Mouse (Mus musculus) hindbrain, embryonic 14.5 days (tissue): ENCODE data around the gene Catsperd. TPM values are rescaled to one million over a fixed set of nuclear protein-coding genes. Genes with fewer than 3 reads are reported as not detected.
"Not testable (repeated sequence)": the region's sequence is repeated elsewhere in the genome, so short reads cannot be mapped to it uniquely, and the experiment has no call there.

Experiments
- ATAC-seq: fragments of 200-750 bp; cut with Nextera tagmentation; 2 replicates; pipeline ENCODE4 v1.8.0; 2017; ENCODE audit warnings: moderate number of reproducible peaks, mild to moderate bottlenecking, moderate TSS enrichment, moderate library complexity; ENCODE audit not compliant: low FRiP score
- DNase-seq: peaks from one replicate; pipeline ENCODE4 v3.0.0-alpha.2; 2015; ENCODE audit warnings: low spot score
- H3K27ac ChIP-seq: fragments of 300-500 bp; sonication (generic); 2 replicates; pipeline ENCODE4 v1.5.1; 2014; ENCODE audit warnings: mild to moderate bottlenecking, moderate library complexity
- H3K27me3 ChIP-seq: fragments of 300-500 bp; sonication (generic); 2 replicates; pipeline ENCODE4 v1.6.1; 2014; ENCODE audit warnings: mild to moderate bottlenecking, low read length, mixed read lengths; ENCODE audit not compliant: control insufficient read depth, insufficient read depth
- H3K36me3 ChIP-seq: fragments of 300-500 bp; sonication (generic); replicated peaks from 2 replicates; pipeline ENCODE4 v1.6.1; 2014; ENCODE audit not compliant: control insufficient read depth, insufficient read depth
- H3K4me1 ChIP-seq: fragments of 300-500 bp; sonication (generic); replicated peaks from 2 replicates; pipeline ENCODE4 v1.6.1; 2014; ENCODE audit warnings: antibody characterized with exemption, low read length, mixed read lengths; ENCODE audit not compliant: control insufficient read depth, insufficient read depth
- H3K4me2 ChIP-seq: fragments of 300-500 bp; sonication (generic); replicated peaks from 2 replicates; pipeline ENCODE4 v1.6.1; 2014; ENCODE audit warnings: mild to moderate bottlenecking, moderate library complexity
- H3K4me3 ChIP-seq: fragments of 300-500 bp; sonication (generic); replicated peaks from 2 replicates; pipeline ENCODE4 v1.5.1; 2014; ENCODE audit warnings: mild to moderate bottlenecking, low read length
- H3K9ac ChIP-seq: fragments of 300-500 bp; sonication (generic); 2 replicates; pipeline ENCODE4 v1.6.1; 2014
- H3K9me3 ChIP-seq: fragments of 300-500 bp; sonication (generic); 2 replicates; pipeline ENCODE4 v1.6.1; 2016; ENCODE audit warnings: low read length; ENCODE audit not compliant: control insufficient read depth
- WGBS: fragments of 180-500 bp; shearing (Covaris S2); extraction: QIAGEN DNeasy Blood & Tissue Kit; methylation state at CpG from one replicate; pipeline ENCODE4 v1.1.7; 2014; 5-methylcytosine and 5-hydroxymethylcytosine counted together
- polyA plus RNA-seq: library from polyadenylated mRNA; unstranded; fragments of >200 nt; fragmentation: Nextera tagmentation; extraction: Ambion mirVana; gene quantifications from 2 replicates; pipeline ENCODE4 v1.2.1, GENCODE M21; 2014

The Catsperd gene
- polyA plus RNA-seq, 1 experiment from 2014 or later = 1.5 TPM

GRCm38 (mm10) chr17:56611861-56612564 is 15.9 kb upstream of the Catsperd start:
- H3K4me3 ChIP-seq = no peak overlapping the region
- 20% methylated on average over 14 of the region's 14 CpGs for WGBS

DNA sequence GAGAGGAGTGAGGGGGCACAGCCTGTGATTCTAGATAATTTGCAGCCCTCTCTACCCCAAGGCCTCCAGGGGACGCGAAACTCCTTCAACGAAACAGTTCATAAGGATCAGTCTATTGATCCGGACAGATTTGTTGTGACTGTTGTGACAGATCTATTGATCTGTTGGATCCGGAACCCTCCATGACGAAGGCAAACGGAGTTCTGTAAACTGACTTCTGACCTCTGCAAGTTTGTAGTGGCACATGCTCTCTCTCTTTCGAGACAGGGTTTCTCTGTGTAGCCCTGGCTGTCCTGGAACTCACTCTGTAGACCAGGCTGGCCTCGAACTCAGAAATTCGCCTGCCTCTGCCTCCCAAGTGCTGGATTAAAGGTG is 15.4 kb upstream of the Catsperd start:
- 83% methylated on average over 10 of the region's 10 CpGs for WGBS
- not testable (repeated sequence) for DNase-seq, ATAC-seq, H3K4me3 ChIP-seq, H3K27ac ChIP-seq, H3K9ac ChIP-seq, H3K4me2 ChIP-seq, H3K9me3 ChIP-seq, H3K27me3 ChIP-seq
- peaks cover 39% of the 10 kb centered on the region for H3K36me3 ChIP-seq
- peaks cover 26% of the 10 kb centered on the region for H3K4me1 ChIP-seq

More at GRCm38 (mm10) chr17:56611861-56612564, 15.9 kb upstream of the Catsperd start:
- no peak overlapping the region for H3K9ac ChIP-seq
- DNase-seq (no peak), ATAC-seq (no peak)
- H3K27ac ChIP-seq = no peak overlapping the region
- H3K36me3 ChIP-seq = peaks cover 40% of the 10 kb centered on the region
- H3K4me2 ChIP-seq = no peak overlapping the region
- no peaks in the 10 kb centered on the region for H3K27me3 ChIP-seq
- H3K4me1 ChIP-seq = peaks cover 26% of the 10 kb centered on the region
- no peaks in the 10 kb centered on the region for H3K9me3 ChIP-seq

DNA sequence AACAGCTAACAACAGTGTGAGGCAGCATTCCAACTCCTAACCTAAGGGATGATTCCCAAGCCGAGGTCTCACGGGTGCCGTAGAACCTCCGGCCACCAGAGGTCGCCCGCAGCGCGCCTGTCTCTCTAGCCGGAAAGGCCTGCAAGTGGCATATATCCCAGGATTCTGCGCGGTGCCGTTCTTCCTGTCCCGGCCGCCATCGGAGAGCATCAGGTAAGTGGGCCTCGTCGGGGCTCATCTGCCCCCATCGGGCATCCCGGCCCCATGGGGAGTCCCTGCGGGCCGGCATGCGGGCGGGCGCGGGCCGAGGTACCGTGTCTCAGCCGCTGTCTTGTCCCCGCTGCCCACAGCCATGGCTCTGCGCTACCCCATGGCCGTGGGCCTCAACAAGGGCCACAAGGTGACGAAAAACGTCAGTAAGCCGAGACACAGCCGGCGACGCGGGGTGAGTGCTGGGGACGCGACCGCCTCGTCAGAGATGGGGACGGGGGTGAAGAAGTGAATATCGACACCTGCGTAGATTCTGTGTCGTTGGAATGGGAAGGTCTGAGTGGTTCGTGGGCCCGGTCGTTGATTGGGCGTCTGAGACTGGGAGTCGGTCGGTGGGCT is 14.6 kb upstream of the Catsperd start, which contains the start of gene Rpl36:
TSS of gene Rpl36 (plus strand) at position 181 of the 609 bp plus-strand sequence.
- ATAC-seq (peak; percentile 74), DNase-seq (peak; percentile 98)
- Histone ChIP-seq H3K4me3 (peak within 1 kb of the TSS; percentile 74), H3K4me2 (peak within 1 kb of the TSS; percentile 60), H3K27me3 (no peaks in the 10 kb centered on the region), H3K36me3 (peaks cover 39% of the 10 kb centered on the region), H3K9me3 (no peaks in the 10 kb centered on the region), H3K9ac (peak within 1 kb of the TSS; percentile 69), H3K27ac (peak within 1 kb of the TSS; percentile 91), H3K4me1 (peaks cover 24% of the 10 kb centered on the region)
- under 1% methylated on average over 52 of the region's 52 CpGs for WGBS

GRCm38 (mm10) chr17:56613893-56614292 is 14.1 kb upstream of the Catsperd start:
- not testable (repeated sequence) for H3K27me3 ChIP-seq, H3K9me3 ChIP-seq, DNase-seq, ATAC-seq
- Histone ChIP-seq H3K27ac (peak overlapping the region; percentile 91), H3K9ac (peak overlapping the region; percentile 69), H3K4me2 (peak overlapping the region; percentile 60), H3K36me3 (peaks cover 45% of the 10 kb centered on the region), H3K4me1 (peaks cover 18% of the 10 kb centered on the region), H3K4me3 (peak overlapping the region; percentile 74)
- WGBS = under 1% methylated on average over 26 of the region's 26 CpGs

DNA sequence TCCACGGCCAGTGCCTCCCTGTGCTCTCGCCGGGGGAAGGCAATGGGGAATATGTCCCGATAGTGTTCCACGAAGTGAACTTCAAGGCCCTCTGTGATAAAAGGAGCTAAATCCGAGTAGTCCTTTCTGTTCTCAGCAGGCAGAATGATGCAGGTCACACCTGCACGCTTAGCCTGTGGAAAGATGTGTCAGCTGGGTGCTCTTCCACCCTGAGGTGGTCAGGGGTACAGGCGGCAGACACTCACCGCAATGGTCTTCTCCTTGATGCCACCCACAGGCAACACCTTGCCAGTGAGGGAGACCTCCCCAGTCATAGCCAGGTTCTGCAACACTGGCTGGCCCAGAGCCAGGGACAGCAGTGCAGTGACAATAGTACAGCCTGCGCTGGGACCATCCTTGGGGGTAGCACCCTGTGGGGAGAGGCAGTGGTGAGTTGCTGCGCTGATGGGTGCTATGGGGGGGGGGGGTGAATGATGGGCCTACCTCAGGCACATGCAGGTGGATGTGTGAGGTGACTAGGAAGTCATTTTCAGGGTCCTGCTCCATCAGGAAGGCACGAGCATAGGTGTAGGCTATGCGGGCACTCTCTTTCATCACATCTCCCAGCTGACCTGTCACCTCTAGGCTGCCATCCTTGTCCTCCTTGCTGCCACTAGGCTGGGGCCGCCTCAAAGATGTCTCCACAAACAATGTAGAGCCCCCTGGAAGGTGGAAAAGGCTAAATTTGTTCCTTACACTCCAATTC is 13.4 kb upstream of the Catsperd start:
- H3K27ac ChIP-seq = peak overlapping the region; percentile 91; the same call in 1 of the 2 replicates

DNA sequence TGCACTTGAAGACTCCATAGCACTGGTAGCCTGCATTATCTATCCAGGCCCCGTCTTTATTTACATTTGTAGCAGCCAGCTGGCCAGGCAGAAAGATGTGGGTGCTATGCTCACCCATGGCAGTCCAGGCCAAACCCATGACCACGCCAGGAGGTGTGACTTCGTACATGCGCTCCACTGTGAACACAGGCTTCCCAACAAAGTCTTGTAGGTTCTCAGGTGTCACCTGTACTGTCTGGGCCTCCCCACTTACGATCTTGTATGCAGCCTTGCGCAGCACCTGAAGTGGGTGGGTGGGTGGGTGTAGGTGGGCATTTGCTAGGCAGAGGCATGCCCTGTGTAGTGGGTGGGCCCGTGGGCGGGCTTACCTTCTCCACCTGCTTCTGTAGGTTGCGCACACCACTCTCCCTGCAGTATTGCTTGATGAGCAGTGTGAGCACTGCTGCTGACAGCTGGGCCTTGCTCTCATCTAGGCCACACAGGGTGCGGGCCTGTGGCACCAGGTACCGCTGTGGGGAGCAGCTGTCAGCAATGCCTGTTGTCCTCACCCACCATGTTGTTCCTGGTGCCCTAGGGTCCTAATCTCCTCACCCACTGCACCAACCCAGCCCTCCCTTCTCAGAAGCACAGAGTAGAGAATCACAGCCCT is 12.7 kb upstream of the Catsperd start:
- ATAC-seq (no peak), DNase-seq (no peak)
- no peaks in the 10 kb centered on the region for H3K9me3 ChIP-seq
- 89% methylated on average over 11 of the region's 11 CpGs for WGBS
- no peak overlapping the region for H3K27ac ChIP-seq
- H3K4me3 ChIP-seq = no peak overlapping the region
- peak overlapping the region; percentile 60; the same call in 1 of the 2 replicates for H3K4me2 ChIP-seq
- no peak overlapping the region for H3K9ac ChIP-seq
- H3K36me3 ChIP-seq = peaks cover 59% of the 10 kb centered on the region
- H3K27me3 ChIP-seq = no peaks in the 10 kb centered on the region
- H3K4me1 ChIP-seq = peaks cover 14% of the 10 kb centered on the region

More for the DNA sequence above, 13.4 kb upstream of the Catsperd start:
- no peak for ATAC-seq
- H3K9me3 ChIP-seq = no peaks in the 10 kb centered on the region
- H3K4me1 ChIP-seq = peaks cover 17% of the 10 kb centered on the region
- peak overlapping the region; percentile 74 for H3K4me3 ChIP-seq
- H3K9ac ChIP-seq = peak overlapping the region; percentile 69
- DNase-seq = no peak
- H3K36me3 ChIP-seq = peaks cover 52% of the 10 kb centered on the region
- no peaks in the 10 kb centered on the region for H3K27me3 ChIP-seq
- H3K4me2 ChIP-seq = peak overlapping the region; percentile 60
- WGBS = 34% methylated on average over 14 of the region's 14 CpGs

DNA sequence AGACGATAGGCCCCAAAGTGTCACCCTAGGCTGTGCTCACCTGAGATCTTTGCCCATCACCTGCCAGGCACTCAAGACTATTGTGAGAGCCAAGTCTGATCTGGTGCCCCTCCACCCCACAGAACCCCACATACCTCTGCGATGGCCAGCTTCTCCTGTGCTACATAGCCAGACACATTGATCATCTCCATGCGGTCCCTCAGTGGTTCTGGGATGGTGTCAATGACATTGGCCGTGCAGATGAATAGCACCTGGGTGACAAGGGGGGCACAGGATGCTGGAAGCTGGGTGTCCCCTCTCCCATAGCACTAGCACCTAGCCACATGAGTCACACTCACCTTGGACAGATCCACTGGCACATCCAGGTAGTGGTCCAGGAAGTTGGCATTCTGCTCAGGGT is 12.2 kb upstream of the Catsperd start:
- peaks cover 11% of the 10 kb centered on the region for H3K4me1 ChIP-seq
- no peaks in the 10 kb centered on the region for H3K9me3 ChIP-seq
- ATAC-seq (no peak), DNase-seq (no peak)
- no peaks in the 10 kb centered on the region for H3K27me3 ChIP-seq
- 90% methylated on average over 4 of the region's 4 CpGs for WGBS
- H3K36me3 ChIP-seq = peaks cover 64% of the 10 kb centered on the region
- H3K4me2 ChIP-seq = no peak overlapping the region
- H3K27ac ChIP-seq = no peak overlapping the region
- H3K9ac ChIP-seq = no peak overlapping the region
- no peak overlapping the region for H3K4me3 ChIP-seq

DNA sequence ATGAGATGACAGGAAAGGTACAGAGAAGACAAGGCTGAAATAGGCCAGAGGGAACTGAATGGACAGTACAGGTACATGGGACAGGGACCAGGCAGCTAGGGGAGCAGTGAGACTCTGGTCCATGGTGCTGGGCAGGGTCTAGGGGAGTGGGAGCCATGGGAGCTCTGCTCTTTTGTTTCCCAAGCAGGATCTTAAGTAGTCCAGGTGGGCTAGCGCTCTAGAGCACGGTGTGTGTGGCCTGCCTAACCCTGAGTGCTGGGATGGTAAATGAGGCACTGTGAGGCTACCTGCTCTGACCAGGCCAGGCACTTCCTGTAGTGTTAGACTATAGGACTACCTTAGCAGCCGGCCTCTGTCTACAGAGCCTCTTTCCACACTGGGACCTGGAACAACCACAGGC is 11.2 kb upstream of the Catsperd start:
- no peak for DNase-seq
- no peak overlapping the region for H3K9ac ChIP-seq
- H3K4me1 ChIP-seq = peaks cover 11% of the 10 kb centered on the region
- no peak overlapping the region for H3K27ac ChIP-seq
- 91% methylated on average over 3 of the region's 3 CpGs for WGBS
- no peaks in the 10 kb centered on the region for H3K27me3 ChIP-seq
- peaks cover 72% of the 10 kb centered on the region for H3K36me3 ChIP-seq
- no peaks in the 10 kb centered on the region for H3K9me3 ChIP-seq
- no peak for ATAC-seq
- no peak overlapping the region for H3K4me3 ChIP-seq
- no peak overlapping the region for H3K4me2 ChIP-seq

DNA sequence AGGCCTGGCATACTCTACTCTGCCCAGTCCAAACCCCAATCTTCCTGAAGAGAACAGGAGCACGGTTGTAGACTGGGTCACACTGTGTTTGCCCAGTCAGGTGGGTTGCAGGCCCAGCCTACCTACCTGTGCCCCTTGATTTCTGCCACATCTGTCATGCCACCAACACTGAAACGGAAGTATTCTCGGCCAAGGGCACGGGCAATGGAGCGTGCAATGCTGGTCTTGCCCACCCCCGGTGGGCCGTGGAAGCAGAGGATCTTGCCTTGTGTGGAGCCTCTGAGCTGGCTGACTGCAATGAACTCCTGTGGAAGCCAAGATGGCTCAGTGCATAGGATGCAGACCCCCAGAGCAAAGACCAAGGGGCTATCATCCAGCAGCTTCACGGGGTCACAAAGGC is 10.3 kb upstream of the Catsperd start:
- Histone ChIP-seq H3K36me3 (peaks cover 81% of the 10 kb centered on the region), H3K4me3 (no peak overlapping the region), H3K27ac (no peak overlapping the region), H3K9ac (no peak overlapping the region), H3K4me1 (peaks cover 11% of the 10 kb centered on the region), H3K27me3 (no peaks in the 10 kb centered on the region), H3K9me3 (no peaks in the 10 kb centered on the region), H3K4me2 (no peak overlapping the region)
- DNase-seq = no peak
- no peak for ATAC-seq
- WGBS = 94% methylated on average over 8 of the region's 8 CpGs
